Mouse (Mus musculus): ENCODE results near the gene Krtap27-1. TPM values are rescaled to one million over a fixed set of nuclear protein-coding genes. Genes with fewer than 3 reads are reported as not detected.

The Krtap27-1 gene
- polyA plus RNA-seq, 1 experiment from 2014 or later = not detected

DNA sequence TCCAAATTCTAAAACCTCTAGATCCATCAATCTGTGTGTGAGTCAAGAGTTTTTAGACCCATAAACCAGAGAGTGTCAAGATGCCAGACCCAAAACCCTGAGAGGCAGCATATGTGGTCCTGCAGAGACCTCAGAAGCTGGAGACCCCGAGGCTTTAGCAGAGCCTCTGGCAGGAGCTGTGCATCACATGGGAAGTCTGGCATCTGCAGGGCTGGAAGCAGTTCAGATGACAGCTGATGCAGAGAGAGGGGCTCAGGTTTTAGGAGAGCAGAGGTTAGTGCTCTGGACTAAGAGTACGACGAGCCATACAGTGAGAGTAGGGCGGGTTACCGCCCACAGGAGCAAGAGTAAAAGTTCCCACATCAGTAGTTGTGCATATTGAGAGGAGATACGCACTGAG, 7.6 kb upstream of the Krtap27-1 start:
- Histone ChIP-seq H3K36me3 (ENCODE audit: control insufficient read depth, insufficient read depth) (no peaks in the 10 kb centered on the region), H3K27me3 (ENCODE audit: control insufficient read depth, insufficient read depth, low read length) (no peaks in the 10 kb centered on the region), H3K9ac (ENCODE audit: low read length) (no peak overlapping the region), H3K9me3 (replicated peaks; ENCODE audit: control insufficient read depth, low read length) (no peaks in the 10 kb centered on the region), H3K4me1 (ENCODE audit: control insufficient read depth, insufficient read depth, low read length) (no peaks in the 10 kb centered on the region), H3K27ac (ENCODE audit: low read length) (no peak overlapping the region), H3K4me3 (ENCODE audit: low read length) (no peak overlapping the region), H3K4me2 (ENCODE audit: low read depth, low read length) (no peak overlapping the region)
- ATAC-seq (replicated peaks; ENCODE audit: extremely low read depth, insufficient read depth, low FRiP score) = no peak
- WGBS = 80% methylated on average over 6 of the region's 6 CpGs

DNA sequence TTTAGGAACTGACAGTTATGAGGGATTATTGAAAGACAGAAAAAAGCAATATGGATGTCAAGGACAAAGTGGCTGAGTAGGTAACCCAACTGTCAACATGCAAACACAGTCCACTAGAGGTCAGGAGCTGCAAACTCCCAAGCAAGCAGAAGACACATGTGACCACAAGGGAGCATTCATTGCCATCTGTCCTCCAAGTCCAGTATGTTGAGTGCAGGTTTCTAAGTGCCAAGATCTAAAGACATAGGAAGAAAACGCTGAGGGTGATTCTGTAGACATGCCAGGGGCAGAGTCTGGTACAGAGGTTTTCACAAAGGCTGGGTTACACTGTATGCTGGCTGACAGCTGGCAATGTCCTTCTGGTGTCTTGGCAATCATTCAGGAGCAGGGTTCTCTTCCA, 14.0 kb downstream of the Krtap27-1 start:
- no peak overlapping the region for H3K9ac ChIP-seq (ENCODE audit: low read length)
- H3K4me3 ChIP-seq (ENCODE audit: low read length) = no peak overlapping the region
- no peak for ATAC-seq (replicated peaks; ENCODE audit: extremely low read depth, insufficient read depth, low FRiP score)
- no peaks in the 10 kb centered on the region for H3K36me3 ChIP-seq (ENCODE audit: control insufficient read depth, insufficient read depth)
- WGBS = 60% methylated on average over 1 of the region's 1 CpGs
- H3K4me1 ChIP-seq (ENCODE audit: control insufficient read depth, insufficient read depth, low read length) = no peaks in the 10 kb centered on the region
- no peak overlapping the region for H3K27ac ChIP-seq (ENCODE audit: low read length)
- no peaks in the 10 kb centered on the region for H3K27me3 ChIP-seq (ENCODE audit: control insufficient read depth, insufficient read depth, low read length)
- H3K9me3 ChIP-seq (replicated peaks; ENCODE audit: control insufficient read depth, low read length) = no peaks in the 10 kb centered on the region
- H3K4me2 ChIP-seq (ENCODE audit: low read depth, low read length) = no peak overlapping the region

DNA sequence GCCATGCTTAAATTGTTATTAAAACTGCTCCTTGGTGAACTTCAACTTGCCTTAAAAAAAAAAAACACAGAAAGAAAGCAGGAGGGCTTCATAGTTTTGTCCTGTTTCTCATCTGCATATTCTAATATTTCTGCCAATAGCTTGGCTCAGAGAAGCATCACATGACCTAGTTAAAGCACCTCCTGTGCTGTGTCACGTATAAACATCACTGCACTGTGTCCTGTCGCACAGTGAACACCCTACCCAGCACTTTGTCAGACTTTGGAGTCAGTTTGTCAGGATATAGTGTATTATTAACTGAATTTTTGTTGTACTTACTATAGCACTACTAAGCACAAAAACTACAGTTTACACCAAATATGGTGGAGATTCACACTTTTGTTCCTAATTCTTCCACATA, 19.5 kb downstream of the Krtap27-1 start:
- 55% methylated on average over 2 of the region's 2 CpGs for WGBS
- H3K4me2 ChIP-seq (ENCODE audit: low read depth, low read length) = no peak overlapping the region
- no peak for ATAC-seq (replicated peaks; ENCODE audit: extremely low read depth, insufficient read depth, low FRiP score)
- H3K27me3 ChIP-seq (ENCODE audit: control insufficient read depth, insufficient read depth, low read length) = no peaks in the 10 kb centered on the region
- H3K27ac ChIP-seq (ENCODE audit: low read length) = no peak overlapping the region
- H3K36me3 ChIP-seq (ENCODE audit: control insufficient read depth, insufficient read depth) = no peaks in the 10 kb centered on the region
- H3K4me1 ChIP-seq (ENCODE audit: control insufficient read depth, insufficient read depth, low read length) = no peaks in the 10 kb centered on the region
- H3K9ac ChIP-seq (ENCODE audit: low read length) = no peak overlapping the region
- H3K4me3 ChIP-seq (ENCODE audit: low read length) = no peak overlapping the region
- no peaks in the 10 kb centered on the region for H3K9me3 ChIP-seq (replicated peaks; ENCODE audit: control insufficient read depth, low read length)

DNA sequence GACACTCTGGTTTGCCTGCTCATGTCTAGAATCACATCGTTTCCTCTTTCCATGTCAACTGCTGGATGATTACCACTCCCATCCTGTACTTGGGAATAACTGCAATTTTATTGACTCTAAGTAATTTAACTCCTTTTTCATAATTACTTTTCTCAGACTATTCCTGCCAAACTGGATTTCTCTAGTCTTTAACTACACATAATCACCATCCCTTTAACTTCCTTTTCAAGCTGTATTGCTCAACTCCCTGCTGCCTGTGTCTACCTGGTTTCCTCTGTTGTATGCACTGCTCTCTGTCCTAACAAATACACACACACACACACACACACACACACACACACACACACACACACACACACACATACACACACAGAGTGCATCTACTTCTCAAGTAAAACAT, 20.4 kb downstream of the Krtap27-1 start:
- Histone ChIP-seq H3K27me3 (ENCODE audit: control insufficient read depth, insufficient read depth, low read length) (no peaks in the 10 kb centered on the region), H3K4me2 (ENCODE audit: low read depth, low read length) (no peak overlapping the region), H3K9me3 (replicated peaks; ENCODE audit: control insufficient read depth, low read length) (no peaks in the 10 kb centered on the region), H3K4me1 (ENCODE audit: control insufficient read depth, insufficient read depth, low read length) (no peaks in the 10 kb centered on the region), H3K9ac (ENCODE audit: low read length) (no peak overlapping the region), H3K36me3 (ENCODE audit: control insufficient read depth, insufficient read depth) (no peaks in the 10 kb centered on the region), H3K4me3 (ENCODE audit: low read length) (no peak overlapping the region), H3K27ac (ENCODE audit: low read length) (no peak overlapping the region)
- no peak for ATAC-seq (replicated peaks; ENCODE audit: extremely low read depth, insufficient read depth, low FRiP score)
- WGBS = 46% methylated on average over 1 of the region's 1 CpGs

DNA sequence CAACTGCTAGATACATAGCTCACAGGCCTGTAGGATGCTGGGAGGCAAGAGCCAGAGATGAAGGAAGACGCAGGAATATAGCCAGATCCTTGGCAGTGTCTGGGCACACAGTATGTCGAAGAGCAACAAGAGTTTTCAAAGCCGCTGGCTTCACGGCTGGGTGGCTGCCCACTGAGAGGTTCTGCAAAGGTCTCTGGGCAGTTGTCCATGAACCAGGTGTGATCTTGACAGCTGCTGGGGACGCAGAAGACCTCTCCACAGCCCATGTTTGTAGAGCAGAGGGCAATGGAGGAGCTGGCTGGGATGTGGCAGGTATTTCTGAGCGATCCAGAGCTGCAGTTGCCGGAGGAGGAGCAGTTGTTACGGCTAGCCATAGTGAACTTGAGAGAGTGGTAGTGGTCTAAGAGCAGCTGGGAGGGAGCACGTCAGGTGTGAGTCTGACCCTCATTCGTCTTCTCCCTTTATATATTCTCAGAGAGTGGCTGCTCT, 24.1 kb downstream of the Krtap27-1 start, which contains the start of gene Krtap26-1:
Krtap26-1 (minus strand) TSS at position 439 of the 489 bp plus-strand sequence.
- no peaks in the 10 kb centered on the region for H3K36me3 ChIP-seq (ENCODE audit: control insufficient read depth, insufficient read depth)
- H3K27ac ChIP-seq (ENCODE audit: low read length) = no peak within 1 kb of the TSS
- no peaks in the 10 kb centered on the region for H3K4me1 ChIP-seq (ENCODE audit: control insufficient read depth, insufficient read depth, low read length)
- no peaks in the 10 kb centered on the region for H3K27me3 ChIP-seq (ENCODE audit: control insufficient read depth, insufficient read depth, low read length)
- no peak within 1 kb of the TSS for H3K4me2 ChIP-seq (ENCODE audit: low read depth, low read length)
- H3K9ac ChIP-seq (ENCODE audit: low read length) = no peak within 1 kb of the TSS
- H3K4me3 ChIP-seq (ENCODE audit: low read length) = no peak within 1 kb of the TSS
- H3K9me3 ChIP-seq (replicated peaks; ENCODE audit: control insufficient read depth, low read length) = no peaks in the 10 kb centered on the region
- no peak for ATAC-seq (replicated peaks; ENCODE audit: extremely low read depth, insufficient read depth, low FRiP score)
- WGBS = 80% methylated on average over 10 of the region's 10 CpGs

DNA sequence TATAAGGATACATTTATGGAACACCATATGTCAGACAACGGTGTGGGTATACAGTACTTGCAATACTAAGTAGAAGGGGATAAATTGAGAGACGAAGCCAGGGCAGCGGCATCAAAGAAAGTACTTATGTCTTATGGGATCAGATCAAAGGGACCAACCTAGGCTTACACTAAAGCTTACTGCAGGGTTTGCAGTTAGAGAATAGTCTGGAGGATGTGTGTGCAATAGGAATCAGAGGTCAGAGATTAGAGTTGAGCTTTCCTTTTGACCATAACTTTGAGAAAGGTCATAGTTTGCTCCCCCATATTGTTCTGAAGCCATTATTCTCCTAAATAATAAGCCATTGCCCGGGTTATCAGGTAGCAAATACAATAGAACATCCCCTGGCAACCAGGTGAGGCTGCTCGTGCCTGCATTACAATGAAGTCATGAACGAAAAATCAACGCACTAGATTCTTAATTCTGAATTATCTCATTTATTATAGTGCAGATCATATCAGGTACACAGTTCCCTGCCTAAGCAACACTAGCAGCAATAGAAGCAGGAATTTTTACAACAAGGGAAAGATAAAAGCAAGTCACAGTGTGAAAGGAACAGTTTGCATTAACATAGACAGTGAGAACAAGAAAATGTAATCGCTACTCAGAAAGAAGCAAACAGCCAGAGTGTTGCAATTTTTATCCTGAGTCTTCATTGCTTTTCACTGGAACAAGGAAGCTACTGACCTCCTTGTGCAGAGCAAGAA, 24.9 kb downstream of the Krtap27-1 start:
- 78% methylated on average over 8 of the region's 8 CpGs for WGBS
- H3K9ac ChIP-seq (ENCODE audit: low read length) = no peak overlapping the region
- no peaks in the 10 kb centered on the region for H3K27me3 ChIP-seq (ENCODE audit: control insufficient read depth, insufficient read depth, low read length)
- no peaks in the 10 kb centered on the region for H3K36me3 ChIP-seq (ENCODE audit: control insufficient read depth, insufficient read depth)
- H3K4me3 ChIP-seq (ENCODE audit: low read length) = no peak overlapping the region
- no peaks in the 10 kb centered on the region for H3K4me1 ChIP-seq (ENCODE audit: control insufficient read depth, insufficient read depth, low read length)
- no peak overlapping the region for H3K4me2 ChIP-seq (ENCODE audit: low read depth, low read length)
- H3K9me3 ChIP-seq (replicated peaks; ENCODE audit: control insufficient read depth, low read length) = no peaks in the 10 kb centered on the region
- no peak overlapping the region for H3K27ac ChIP-seq (ENCODE audit: low read length)
- no peak for ATAC-seq (replicated peaks; ENCODE audit: extremely low read depth, insufficient read depth, low FRiP score)

DNA sequence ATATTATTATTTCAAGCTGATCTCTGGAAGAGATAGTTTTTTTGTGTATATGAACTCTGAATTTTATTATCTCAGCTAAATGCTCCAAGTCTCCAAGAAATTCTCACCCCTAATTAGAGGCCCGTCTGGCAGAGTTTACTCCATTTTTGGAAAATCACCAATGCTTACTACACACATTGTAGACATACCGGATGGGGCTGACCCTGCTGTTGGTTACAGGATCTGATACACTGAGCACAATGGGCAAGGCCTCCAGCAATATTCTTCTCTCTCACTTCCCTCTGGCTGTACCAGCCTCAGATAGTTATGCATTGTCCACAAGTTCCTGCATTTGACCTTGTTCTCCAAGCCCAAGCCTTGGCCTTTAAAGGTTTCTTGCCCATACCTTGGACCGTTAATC, 31.4 kb downstream of the Krtap27-1 start:
- Histone ChIP-seq H3K4me1 (ENCODE audit: control insufficient read depth, insufficient read depth, low read length) (peaks cover under 1% of the 10 kb centered on the region; the same call in 1 of the 2 replicates), H3K4me2 (ENCODE audit: low read depth, low read length) (no peak overlapping the region), H3K4me3 (ENCODE audit: low read length) (no peak overlapping the region), H3K36me3 (ENCODE audit: control insufficient read depth, insufficient read depth) (no peaks in the 10 kb centered on the region), H3K27ac (ENCODE audit: low read length) (no peak overlapping the region), H3K27me3 (ENCODE audit: control insufficient read depth, insufficient read depth, low read length) (no peaks in the 10 kb centered on the region), H3K9ac (ENCODE audit: low read length) (no peak overlapping the region), H3K9me3 (replicated peaks; ENCODE audit: control insufficient read depth, low read length) (no peaks in the 10 kb centered on the region; the same call in 1 of the 2 replicates)
- ATAC-seq (replicated peaks; ENCODE audit: extremely low read depth, insufficient read depth, low FRiP score) = no peak
- WGBS = 71% methylated on average over 3 of the region's 3 CpGs

DNA sequence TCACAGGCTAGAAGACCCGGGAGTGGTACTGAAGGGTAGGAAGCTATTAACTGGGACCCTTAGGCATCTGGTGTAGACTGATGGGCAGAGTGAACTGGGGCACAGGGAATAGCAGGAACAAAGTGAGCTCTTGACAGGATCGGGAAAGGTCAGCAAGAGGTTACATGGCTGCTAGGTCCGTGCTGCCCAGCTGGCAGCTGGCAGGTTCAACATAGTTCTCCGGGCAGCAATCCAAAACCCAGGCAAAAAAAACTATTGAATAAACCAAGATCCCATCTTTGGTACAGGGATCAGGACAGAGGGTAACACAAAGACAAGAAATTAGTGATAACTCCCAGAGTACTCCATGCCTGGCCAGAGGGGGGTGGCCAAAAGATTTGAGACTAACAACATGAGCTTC, 36.3 kb downstream of the Krtap27-1 start:
- 38% methylated on average over 4 of the region's 4 CpGs for WGBS
- peak; percentile 70; the same call in 1 of the 2 replicates for ATAC-seq (replicated peaks; ENCODE audit: extremely low read depth, insufficient read depth, low FRiP score)
- Histone ChIP-seq H3K4me2 (ENCODE audit: low read depth, low read length) (no peak overlapping the region), H3K27me3 (ENCODE audit: control insufficient read depth, insufficient read depth, low read length) (no peaks in the 10 kb centered on the region), H3K4me3 (ENCODE audit: low read length) (no peak overlapping the region), H3K9me3 (replicated peaks; ENCODE audit: control insufficient read depth, low read length) (no peaks in the 10 kb centered on the region), H3K36me3 (ENCODE audit: control insufficient read depth, insufficient read depth) (no peaks in the 10 kb centered on the region), H3K4me1 (ENCODE audit: control insufficient read depth, insufficient read depth, low read length) (peaks cover 3% of the 10 kb centered on the region; the same call in 1 of the 2 replicates), H3K9ac (ENCODE audit: low read length) (no peak overlapping the region), H3K27ac (ENCODE audit: low read length) (no peak overlapping the region)

DNA sequence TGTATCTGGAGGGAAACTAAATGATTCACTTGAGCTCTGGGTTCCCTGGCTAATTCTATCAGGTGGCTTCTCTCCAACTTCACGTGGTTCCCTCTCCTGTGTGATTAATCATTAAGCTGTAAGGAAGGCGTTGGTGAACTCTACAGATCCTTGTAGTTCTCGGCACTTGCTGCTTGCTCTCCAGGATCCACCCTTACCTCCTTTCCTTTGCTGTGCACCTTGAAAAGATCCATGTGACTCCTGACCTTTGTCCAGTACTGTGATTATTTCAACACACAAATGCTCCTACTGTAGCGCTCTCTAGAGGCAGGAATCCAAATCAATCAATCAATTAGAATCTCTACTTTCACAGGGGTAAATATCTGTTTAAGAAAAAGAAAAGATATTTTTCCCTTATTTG, 40.0 kb downstream of the Krtap27-1 start:
- 66% methylated on average over 4 of the region's 4 CpGs for WGBS
- ATAC-seq (replicated peaks; ENCODE audit: extremely low read depth, insufficient read depth, low FRiP score) = no peak

More for the DNA sequence above, 40.0 kb downstream of the Krtap27-1 start:
- H3K27me3 ChIP-seq (ENCODE audit: control insufficient read depth, insufficient read depth, low read length) = no peaks in the 10 kb centered on the region
- H3K4me3 ChIP-seq (ENCODE audit: low read length) = no peak overlapping the region
- H3K36me3 ChIP-seq (ENCODE audit: control insufficient read depth, insufficient read depth) = no peaks in the 10 kb centered on the region
- H3K27ac ChIP-seq (ENCODE audit: low read length) = no peak overlapping the region
- H3K9ac ChIP-seq (ENCODE audit: low read length) = no peak overlapping the region
- H3K4me1 ChIP-seq (ENCODE audit: control insufficient read depth, insufficient read depth, low read length) = peaks cover 3% of the 10 kb centered on the region; the same call in 1 of the 2 replicates
- no peak overlapping the region for H3K4me2 ChIP-seq (ENCODE audit: low read depth, low read length)
- no peaks in the 10 kb centered on the region for H3K9me3 ChIP-seq (replicated peaks; ENCODE audit: control insufficient read depth, low read length)

Measured in heart, embryonic 16.5 days (tissue).